Mouse (Mus musculus) cortical plate, adult 2 months (tissue): ENCODE results near the gene Eps15l1. TPM values are rescaled to one million over a fixed set of nuclear protein-coding genes. Genes with fewer than 3 reads are reported as not detected.

Source experiments
- H3K27ac ChIP-seq: fragments of 200-500 bp; 2 replicates; pipeline ENCODE4 v1.5.1; 2012; ENCODE audit warnings: low read length, control low read depth, inconsistent platforms; ENCODE audit not compliant: insufficient read depth
- H3K4me1 ChIP-seq: fragments of 200-500 bp; 2 replicates; pipeline ENCODE4 v1.6.1; 2011; ENCODE audit warnings: low read length; ENCODE audit not compliant: control insufficient read depth, insufficient read depth
- H3K4me3 ChIP-seq: fragments of 200-500 bp; 2 replicates; pipeline ENCODE4 v1.5.1; 2011; ENCODE audit warnings: mild to moderate bottlenecking, low read length, control low read depth; ENCODE audit not compliant: insufficient read depth
- CTCF ChIP-seq: fragments of 200-500 bp; IDR thresholded peaks from 2 replicates; pipeline ENCODE4 v1.5.1; 2011; ENCODE audit warnings: mild to moderate bottlenecking, control low read depth, low read length; ENCODE audit not compliant: insufficient read depth; ENCODE audit errors: extremely low read depth
- POLR2A ChIP-seq: fragments of 200-500 bp; IDR thresholded peaks from 2 replicates; pipeline ENCODE4 v1.6.1; 2011; ENCODE audit warnings: mild to moderate bottlenecking, low read length, control low read depth; ENCODE audit not compliant: insufficient read depth; ENCODE audit errors: extremely low read depth
- polyA plus RNA-seq: library from polyadenylated mRNA; depleted of rRNA; stranded (reverse); fragments of >200 nt; gene quantifications from 2 replicates; pipeline ENCODE4 v1.2.3, GENCODE M21; 2012; rRNA removed

The Eps15l1 gene
- 71.4 and 72.9 TPM in 2 replicates for polyA plus RNA-seq

GRCm38 (mm10) chr8:72421362-72422335 is at the start of gene Eps15l1:
Eps15l1 (minus strand) TSS chr8:72421460.
- peak within 1 kb of the TSS; percentile 56 for H3K4me3 ChIP-seq
- TF ChIP-seq POLR2A (peak; percentile 73), CTCF (no peak)
- no peak within 1 kb of the TSS for H3K27ac ChIP-seq
- H3K4me1 ChIP-seq: peaks cover 16% of the 10 kb centered on the region

GRCm38 (mm10) chr8:72470684-72471083 is 49.4 kb upstream of the Eps15l1 start:
- Histone ChIP-seq H3K27ac (no peak overlapping the region), H3K4me1 (no peaks in the 10 kb centered on the region), H3K4me3 (no peak overlapping the region)
- TF ChIP-seq POLR2A: no peak
- TF ChIP-seq CTCF: no peak

GRCm38 (mm10) chr8:72469984-72470383 is 48.7 kb upstream of the Eps15l1 start:
- Histone ChIP-seq H3K27ac (no peak overlapping the region), H3K4me3 (no peak overlapping the region), H3K4me1 (no peaks in the 10 kb centered on the region)
- no peak for TF ChIP-seq POLR2A
- TF ChIP-seq CTCF: no peak

- H3K4me1 ChIP-seq: no peaks in the 10 kb centered on the region
- TF ChIP-seq CTCF: no peak
- no peak for TF ChIP-seq POLR2A
- no peak overlapping the region for H3K4me3 ChIP-seq
- no peak overlapping the region for H3K27ac ChIP-seq
These were observed 48.0 kb upstream of the Eps15l1 start for GRCm38 (mm10) chr8:72469243-72469642.

- Histone ChIP-seq H3K4me1 (no peaks in the 10 kb centered on the region), H3K4me3 (no peak overlapping the region), H3K27ac (no peak overlapping the region)
- TF ChIP-seq POLR2A (no peak), CTCF (no peak)
These were observed 43.0 kb upstream of the Eps15l1 start for GRCm38 (mm10) chr8:72464211-72464610.

- no peaks in the 10 kb centered on the region for H3K4me1 ChIP-seq
- TF ChIP-seq POLR2A (peak; percentile 28; the same call in 1 of the 2 replicates), CTCF (no peak)
- no peak overlapping the region for H3K27ac ChIP-seq
- no peak overlapping the region for H3K4me3 ChIP-seq
These were observed 38.7 kb upstream of the Eps15l1 start for GRCm38 (mm10) chr8:72459881-72460533.

- TF ChIP-seq CTCF (no peak), POLR2A (no peak)
- H3K4me3 ChIP-seq: no peak overlapping the region
- no peaks in the 10 kb centered on the region for H3K4me1 ChIP-seq
- no peak overlapping the region for H3K27ac ChIP-seq
These were observed 37.2 kb upstream of the Eps15l1 start for GRCm38 (mm10) chr8:72458457-72458856.

- H3K4me1 ChIP-seq: no peaks in the 10 kb centered on the region
- H3K4me3 ChIP-seq: no peak overlapping the region
- TF ChIP-seq CTCF: no peak
- no peak for TF ChIP-seq POLR2A
- H3K27ac ChIP-seq: no peak overlapping the region
These were observed 36.5 kb upstream of the Eps15l1 start for GRCm38 (mm10) chr8:72457806-72458205.

- Histone ChIP-seq H3K27ac (no peak overlapping the region), H3K4me1 (no peaks in the 10 kb centered on the region), H3K4me3 (no peak overlapping the region)
- TF ChIP-seq POLR2A: no peak
- TF ChIP-seq CTCF: no peak
These were observed 34.1 kb upstream of the Eps15l1 start for GRCm38 (mm10) chr8:72455317-72455716.
